Mouse (Mus musculus) midbrain, embryonic 16.5 days (tissue): Measurements from ENCODE around the gene Kpna4. TPM values are rescaled to one million over a fixed set of nuclear protein-coding genes. Genes with fewer than 3 reads are reported as not detected.
A peak's percentile ranks its signal among the peaks of the same experiment; 100 is the strongest.

Experiments
- ATAC-seq: fragments of 200-750 bp; cut with Nextera tagmentation; 2 replicates; pipeline ENCODE4 v1.8.0; 2017; ENCODE audit warnings: moderate TSS enrichment
- H3K27ac ChIP-seq: fragments of 300-500 bp; sonication (generic); 2 replicates; pipeline ENCODE4 v1.5.1; 2014; ENCODE audit warnings: mild to moderate bottlenecking, low read length, mixed read lengths
- H3K27me3 ChIP-seq: fragments of 300-500 bp; sonication (generic); 2 replicates; pipeline ENCODE4 v1.6.1; 2014; ENCODE audit warnings: low read depth, low read length, mixed read lengths; ENCODE audit not compliant: control insufficient read depth, insufficient read depth
- H3K36me3 ChIP-seq: fragments of 300-500 bp; sonication (generic); 2 replicates; pipeline ENCODE4 v1.6.1; 2014; ENCODE audit warnings: mild to moderate bottlenecking, low read length, moderate library complexity, mixed read lengths; ENCODE audit not compliant: control insufficient read depth, insufficient read depth
- H3K4me1 ChIP-seq: fragments of 300-500 bp; sonication (generic); 2 replicates; pipeline ENCODE4 v1.6.1; 2014; ENCODE audit warnings: mild to moderate bottlenecking, low read length, mixed read lengths; ENCODE audit not compliant: control insufficient read depth, insufficient read depth
- H3K4me2 ChIP-seq: fragments of 300-500 bp; sonication (generic); 2 replicates; pipeline ENCODE4 v1.6.1; 2014; ENCODE audit warnings: mild to moderate bottlenecking, low read length, mixed read lengths
- H3K4me3 ChIP-seq: fragments of 300-500 bp; sonication (generic); 2 replicates; pipeline ENCODE4 v1.5.1; 2014; ENCODE audit warnings: low read depth, mild to moderate bottlenecking, low read length, moderate library complexity, mixed read lengths
- H3K9ac ChIP-seq: fragments of 300-500 bp; sonication (generic); 2 replicates; pipeline ENCODE4 v1.6.1; 2014; ENCODE audit warnings: low read depth, low read length, mixed read lengths
- H3K9me3 ChIP-seq: fragments of 300-500 bp; sonication (generic); replicated peaks from 2 replicates; pipeline ENCODE4 v1.6.1; 2014; ENCODE audit warnings: mild to moderate bottlenecking, low read length, mixed read lengths; ENCODE audit not compliant: control insufficient read depth, poor library complexity, severe bottlenecking
- WGBS: fragments of 180-500 bp; shearing (Covaris S2); extraction: QIAGEN DNeasy Blood & Tissue Kit; methylation state at CpG from one replicate; pipeline ENCODE4 v1.1.7; 2014; 5-methylcytosine and 5-hydroxymethylcytosine counted together
- polyA plus RNA-seq: library from polyadenylated mRNA; unstranded; fragments of >200 nt; fragmentation: Nextera tagmentation; extraction: Ambion mirVana; gene quantifications from 2 replicates; pipeline ENCODE4 v1.2.1, GENCODE M21; 2015

Gene Kpna4
- polyA plus RNA-seq, 1 experiment from 2014 or later: 30.5 TPM

DNA sequence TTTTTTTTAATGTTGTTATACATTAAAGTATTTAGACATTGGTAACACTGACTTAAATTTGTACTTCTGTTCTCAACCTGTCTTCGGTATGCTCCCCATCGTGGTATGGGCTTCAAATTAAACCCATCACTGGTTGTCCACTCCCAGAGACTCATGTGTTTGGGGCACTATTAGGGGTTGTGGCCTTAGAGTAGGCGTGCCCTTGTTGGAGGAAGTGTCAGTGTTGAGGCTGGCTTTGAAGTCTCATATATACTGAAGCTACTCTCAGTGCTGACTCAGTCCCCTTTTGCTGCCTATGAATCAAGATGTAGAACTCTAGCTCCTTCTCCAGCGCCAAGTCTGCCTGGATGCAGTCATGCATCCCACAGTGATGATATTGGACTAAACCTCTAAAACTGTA lies 66.2 kb downstream of the Kpna4 start:
- WGBS: 96% methylated on average over 4 of the region's 4 CpGs
- 0 out of 2 replicates have a peak, but pooled peaks have one; percentile 14 for ATAC-seq
- no peak overlapping the region for H3K27ac ChIP-seq

DNA sequence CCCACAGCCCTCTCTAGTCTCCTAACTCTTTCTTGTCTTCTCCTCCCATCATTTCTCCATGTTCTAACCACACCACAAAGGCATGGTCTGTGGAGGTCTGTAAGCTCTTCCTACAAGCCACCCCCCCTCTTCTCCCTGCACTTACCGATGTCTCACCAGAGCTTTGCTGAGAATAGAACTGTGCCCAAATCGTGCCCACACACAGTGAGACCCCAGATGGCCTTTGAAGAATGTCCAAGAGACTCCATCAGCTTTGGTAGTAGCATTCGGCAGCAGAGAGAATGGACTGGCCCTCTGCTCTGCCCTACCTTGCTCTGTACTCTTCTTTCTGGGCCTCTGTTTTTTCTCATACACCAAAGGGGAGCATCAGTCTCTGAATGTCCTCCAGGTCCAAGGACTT lies 71.0 kb downstream of the Kpna4 start:
- Histone ChIP-seq H3K4me3 (no peak overlapping the region), H3K4me2 (no peak overlapping the region), H3K9me3 (no peaks in the 10 kb centered on the region), H3K27ac (no peak overlapping the region), H3K36me3 (no peaks in the 10 kb centered on the region), H3K4me1 (no peaks in the 10 kb centered on the region), H3K27me3 (no peaks in the 10 kb centered on the region), H3K9ac (no peak overlapping the region)
- ATAC-seq: no peak
- WGBS: 86% methylated on average over 3 of the region's 3 CpGs

More for the DNA sequence above, 66.2 kb downstream of the Kpna4 start:
- H3K9me3 ChIP-seq: no peaks in the 10 kb centered on the region
- H3K4me2 ChIP-seq: no peak overlapping the region
- no peaks in the 10 kb centered on the region for H3K36me3 ChIP-seq
- no peak overlapping the region for H3K4me3 ChIP-seq
- no peak overlapping the region for H3K9ac ChIP-seq
- no peaks in the 10 kb centered on the region for H3K27me3 ChIP-seq
- no peaks in the 10 kb centered on the region for H3K4me1 ChIP-seq

DNA sequence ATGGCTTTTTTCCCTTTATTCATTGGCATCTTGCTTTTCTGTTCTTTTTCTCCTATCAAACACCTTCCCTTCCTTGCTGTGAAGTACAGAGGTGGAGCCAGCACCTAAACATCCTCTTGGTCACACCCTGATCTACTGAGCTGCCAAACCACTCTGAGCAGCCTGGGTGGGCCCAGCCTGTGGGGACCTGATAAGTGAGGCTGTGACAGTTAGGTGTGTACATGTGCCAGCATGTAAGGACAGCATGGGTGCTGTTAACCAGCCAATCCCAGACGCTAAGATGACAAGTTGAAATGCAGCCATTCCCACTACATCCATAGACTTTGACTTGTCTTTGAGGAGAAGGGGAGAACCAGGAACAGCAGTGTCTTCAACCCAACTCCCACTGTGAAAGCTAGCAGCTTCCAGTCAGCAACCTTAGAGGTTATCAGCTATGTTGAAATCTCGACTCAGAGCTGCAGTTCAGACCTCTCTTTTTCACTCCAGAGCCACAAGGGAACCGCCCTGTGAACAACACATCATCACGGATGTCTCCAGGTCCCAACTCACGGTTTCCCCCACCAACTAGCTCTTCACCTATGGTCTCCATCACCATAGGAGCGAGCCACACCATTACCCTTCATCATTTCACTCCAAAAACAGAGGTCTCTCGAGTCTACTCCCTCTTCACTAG lies 72.0 kb downstream of the Kpna4 start:
- Histone ChIP-seq H3K9me3 (no peaks in the 10 kb centered on the region), H3K27me3 (no peaks in the 10 kb centered on the region), H3K4me2 (no peak overlapping the region), H3K4me3 (no peak overlapping the region), H3K27ac (no peak overlapping the region), H3K36me3 (no peaks in the 10 kb centered on the region), H3K4me1 (no peaks in the 10 kb centered on the region), H3K9ac (no peak overlapping the region)
- WGBS: 85% methylated on average over 7 of the region's 7 CpGs
- no peak for ATAC-seq

DNA sequence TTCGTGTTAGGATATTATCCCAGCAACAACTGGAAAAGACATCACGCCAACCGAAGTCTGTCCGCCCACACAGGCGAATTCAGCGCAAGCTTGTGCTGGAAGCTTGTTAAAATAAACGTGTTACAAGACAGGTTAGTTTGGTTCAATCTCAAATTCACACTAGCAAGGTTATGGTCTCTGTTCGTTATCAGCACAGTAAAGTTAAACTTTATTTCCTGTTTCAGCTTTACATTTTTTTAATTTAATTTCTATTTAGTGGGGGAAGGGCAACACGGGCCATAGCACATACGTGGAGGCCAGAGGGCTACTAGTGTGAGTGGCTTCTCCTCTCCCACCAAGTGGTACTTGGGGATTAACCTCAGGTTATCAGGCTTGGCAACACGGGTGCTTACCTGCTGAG lies 75.0 kb downstream of the Kpna4 start:
- Histone ChIP-seq H3K27me3 (no peaks in the 10 kb centered on the region), H3K9ac (no peak overlapping the region), H3K9me3 (no peaks in the 10 kb centered on the region), H3K36me3 (no peaks in the 10 kb centered on the region), H3K27ac (no peak overlapping the region), H3K4me3 (no peak overlapping the region), H3K4me2 (no peak overlapping the region), H3K4me1 (no peaks in the 10 kb centered on the region)
- ATAC-seq: no peak
- WGBS: 89% methylated on average over 11 of the region's 11 CpGs

DNA sequence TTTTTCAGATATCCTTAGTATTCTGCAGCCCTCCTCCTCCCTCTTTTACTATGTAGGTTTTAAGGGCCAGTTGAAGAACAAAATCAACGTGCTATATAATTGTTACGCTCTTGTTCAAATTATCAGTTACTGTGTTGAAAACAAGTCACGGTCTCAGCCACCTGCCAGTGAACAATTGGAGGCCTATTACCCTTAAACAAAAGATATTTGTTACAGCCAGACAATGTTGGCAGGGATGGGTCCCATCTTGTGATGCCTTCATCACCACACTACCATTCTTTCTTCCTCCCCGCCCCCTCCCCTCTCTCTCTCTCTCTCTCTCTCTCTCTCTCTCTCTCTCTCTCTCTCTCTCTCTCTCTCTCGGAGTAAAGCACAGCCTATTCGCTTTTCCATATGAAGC lies 77.9 kb downstream of the Kpna4 start:
- no peak overlapping the region for H3K4me2 ChIP-seq

DNA sequence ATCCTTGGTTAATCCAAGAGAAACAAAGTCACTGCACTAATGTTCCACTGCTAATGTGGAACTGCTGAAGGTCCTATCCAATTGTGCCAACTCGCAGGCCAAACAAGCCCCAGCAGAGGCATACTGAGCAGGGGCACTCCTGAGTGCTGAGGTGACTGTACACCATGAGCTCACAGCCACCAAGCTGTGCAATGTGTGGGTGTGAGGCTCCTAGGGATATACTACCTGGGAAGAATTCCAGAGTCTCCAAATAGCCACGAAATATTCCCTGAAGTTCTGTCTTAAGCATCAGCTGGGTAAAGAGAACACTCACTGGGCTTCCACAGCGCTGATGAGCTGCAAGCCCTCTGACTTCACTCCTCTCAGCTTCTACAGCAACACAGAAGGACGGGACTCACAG lies 79.2 kb downstream of the Kpna4 start:
- peaks cover 15% of the 10 kb centered on the region for H3K4me1 ChIP-seq
- no peaks in the 10 kb centered on the region for H3K36me3 ChIP-seq
- no peak for ATAC-seq
- H3K4me3 ChIP-seq: no peak overlapping the region
- 83% methylated on average over 4 of the region's 4 CpGs for WGBS
- no peak overlapping the region for H3K27ac ChIP-seq
- H3K4me2 ChIP-seq: no peak overlapping the region
- no peaks in the 10 kb centered on the region for H3K9me3 ChIP-seq
- H3K27me3 ChIP-seq: no peaks in the 10 kb centered on the region
- H3K9ac ChIP-seq: no peak overlapping the region

More for the DNA sequence above, 77.9 kb downstream of the Kpna4 start:
- Histone ChIP-seq H3K4me3 (no peak overlapping the region), H3K9ac (no peak overlapping the region), H3K27me3 (no peaks in the 10 kb centered on the region), H3K36me3 (no peaks in the 10 kb centered on the region), H3K27ac (no peak overlapping the region), H3K4me1 (peaks cover 7% of the 10 kb centered on the region), H3K9me3 (no peaks in the 10 kb centered on the region)
- no peak for ATAC-seq
- WGBS: 73% methylated on average over 6 of the region's 6 CpGs

DNA sequence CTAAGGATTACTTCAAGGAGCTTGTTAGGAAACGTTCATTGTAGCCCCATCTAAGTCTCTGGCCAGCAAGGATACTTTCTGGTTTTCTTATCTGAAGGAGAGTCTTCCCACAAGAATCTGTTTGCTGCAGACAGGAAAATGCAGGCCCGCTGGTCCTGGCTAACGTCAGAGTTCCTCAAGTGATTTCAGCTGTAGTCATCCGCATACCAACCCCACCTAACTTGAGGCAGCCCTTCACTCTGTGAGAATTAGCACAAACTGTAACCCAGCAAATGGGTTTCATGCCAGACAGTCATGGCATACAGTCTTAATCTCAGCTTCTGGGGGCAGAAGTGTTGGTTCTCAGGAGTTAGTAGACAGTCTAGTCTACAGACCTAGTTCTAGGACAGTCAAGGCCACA lies 80.4 kb downstream of the Kpna4 start:
- 74% methylated on average over 4 of the region's 4 CpGs for WGBS
- Histone ChIP-seq H3K36me3 (no peaks in the 10 kb centered on the region), H3K27ac (no peak overlapping the region), H3K9me3 (no peaks in the 10 kb centered on the region), H3K4me2 (no peak overlapping the region), H3K4me1 (peaks cover 19% of the 10 kb centered on the region), H3K9ac (no peak overlapping the region), H3K4me3 (no peak overlapping the region), H3K27me3 (no peaks in the 10 kb centered on the region)
- ATAC-seq: no peak

DNA sequence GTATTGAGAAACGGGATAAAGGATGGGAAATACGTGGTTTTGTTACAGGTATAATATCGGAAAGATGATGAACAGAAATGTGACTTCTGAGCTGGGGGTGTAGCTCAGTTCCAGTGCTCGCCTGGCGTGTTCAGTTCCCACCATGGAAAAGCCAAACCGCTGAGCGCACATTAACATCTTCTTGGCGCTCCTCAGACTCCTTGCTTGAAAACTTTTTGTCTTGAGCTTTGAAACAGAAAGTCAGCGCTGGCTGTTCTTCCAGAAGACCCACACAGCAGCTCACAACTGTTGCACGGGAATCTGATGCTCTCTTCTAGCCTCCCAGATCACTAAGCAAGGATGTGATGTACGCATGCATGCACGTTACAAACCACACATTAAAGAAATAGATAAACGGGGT lies 81.2 kb downstream of the Kpna4 start:
- no peak overlapping the region for H3K27ac ChIP-seq
- H3K4me1 ChIP-seq: peaks cover 25% of the 10 kb centered on the region
- H3K36me3 ChIP-seq: no peaks in the 10 kb centered on the region
- H3K9me3 ChIP-seq: no peaks in the 10 kb centered on the region
- ATAC-seq: no peak
- H3K4me3 ChIP-seq: peak overlapping the region; percentile 84
- peak overlapping the region; percentile 67 for H3K4me2 ChIP-seq
- 24% methylated on average over 13 of the region's 13 CpGs for WGBS
- H3K9ac ChIP-seq: 0 out of 2 replicates have a peak overlapping the region, but pooled peaks have one; percentile 84
- no peaks in the 10 kb centered on the region for H3K27me3 ChIP-seq

DNA sequence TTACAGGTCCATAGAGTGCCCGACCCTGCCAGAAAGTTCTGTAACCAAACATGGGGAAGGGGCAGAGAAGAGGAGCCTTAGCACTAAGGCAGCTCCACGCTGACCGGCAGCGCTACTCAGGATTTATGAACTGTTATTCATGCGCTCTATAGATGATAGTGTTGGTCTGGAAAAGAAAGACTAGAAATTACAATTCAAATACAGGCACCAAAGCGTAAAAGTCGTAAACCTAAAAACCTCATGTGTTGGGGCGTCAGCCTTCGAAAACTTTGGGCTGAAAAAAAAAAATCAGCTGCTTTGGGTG lies 81.6 kb downstream of the Kpna4 start:
- H3K36me3 ChIP-seq: no peaks in the 10 kb centered on the region
- H3K4me2 ChIP-seq: peak overlapping the region; percentile 67
- 6% methylated on average over 9 of the region's 9 CpGs for WGBS
- peaks cover 27% of the 10 kb centered on the region for H3K4me1 ChIP-seq
- H3K9ac ChIP-seq: peak overlapping the region; percentile 84
- no peaks in the 10 kb centered on the region for H3K9me3 ChIP-seq
- peak overlapping the region; percentile 89 for H3K27ac ChIP-seq
- ATAC-seq: peak; percentile 50
- H3K27me3 ChIP-seq: no peaks in the 10 kb centered on the region
- peak overlapping the region; percentile 84 for H3K4me3 ChIP-seq
